Mouse (Mus musculus) small intestine, adult 2 months (tissue): Measurements from ENCODE around the gene Dusp10.

Experiments
- CTCF ChIP-seq: fragments of 200-500 bp; IDR thresholded peaks from 2 replicates; pipeline ENCODE4 v1.5.1; 2012; ENCODE audit warnings: low read depth, mild to moderate bottlenecking, control low read depth, inconsistent platforms, low read length, moderate library complexity, mixed read lengths; ENCODE audit not compliant: insufficient replicate concordance, insufficient read length; ENCODE audit errors: extremely low read depth
- POLR2A ChIP-seq: fragments of 200-500 bp; IDR thresholded peaks from 2 replicates; pipeline ENCODE4 v1.6.1; 2012; ENCODE audit warnings: low read depth, mild to moderate bottlenecking, control low read depth, inconsistent platforms, low read length, moderate library complexity

DNA sequence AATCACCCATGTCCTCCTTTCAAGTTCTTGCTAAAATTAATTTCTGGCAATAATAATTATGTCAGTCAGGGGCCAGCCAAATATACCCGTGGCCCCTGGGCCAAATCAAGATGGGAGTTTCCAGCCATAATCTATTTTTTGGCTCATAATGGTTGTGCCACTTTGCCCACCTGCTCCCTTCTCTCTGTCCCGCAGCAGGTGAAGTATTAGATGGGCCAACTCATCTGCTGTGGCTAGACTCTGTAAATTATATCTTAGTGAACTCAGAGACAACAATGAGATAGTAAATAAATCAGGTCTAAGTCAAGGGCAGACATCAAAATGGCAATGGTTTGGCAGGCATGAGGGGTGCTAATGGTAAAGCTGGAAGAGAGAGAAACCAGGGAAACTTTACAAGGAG, 4.5 kb downstream of the Dusp10 start:
- TF ChIP-seq POLR2A (no peak), CTCF (no peak)
